Mouse (Mus musculus) spleen, adult 2 months (tissue): Measurements from ENCODE around the gene P2rx3. TPM values are rescaled to one million over a fixed set of nuclear protein-coding genes. Genes with fewer than 3 reads are reported as not detected.

ENCODE experiments used
- DNase-seq, 2 experiments: peaks; one replicate each; pipeline versions ENCODE4 v3.0.0 to v3.0.0-alpha.2; 2012 to 2021; ENCODE audit warnings: low spot score in 2 of 2, low read depth in 1 of 2
- H3K27ac ChIP-seq: fragments of 200-500 bp; 2 replicates; pipeline ENCODE4 v1.5.1; 2012; ENCODE audit warnings: low read length, inconsistent platforms; ENCODE audit not compliant: insufficient read depth
- H3K27me3 ChIP-seq: fragments of 200-500 bp; 2 replicates; pipeline ENCODE4 v1.6.1; 2012; ENCODE audit warnings: mild to moderate bottlenecking, moderate library complexity, low read length, inconsistent platforms; ENCODE audit not compliant: control insufficient read depth, insufficient read depth
- H3K36me3 ChIP-seq: fragments of 200-500 bp; 2 replicates; pipeline ENCODE4 v1.6.1; 2012; ENCODE audit warnings: mild to moderate bottlenecking, low read length, inconsistent platforms; ENCODE audit not compliant: control insufficient read depth, insufficient read depth
- H3K4me1 ChIP-seq: fragments of 200-500 bp; 2 replicates; pipeline ENCODE4 v1.6.1; 2011; ENCODE audit warnings: inconsistent platforms; ENCODE audit not compliant: control insufficient read depth, insufficient read depth, insufficient read length
- H3K4me3 ChIP-seq: fragments of 200-500 bp; 2 replicates; pipeline ENCODE4 v1.5.1; 2011; ENCODE audit warnings: mild to moderate bottlenecking, inconsistent platforms; ENCODE audit not compliant: insufficient read depth, insufficient read length; ENCODE audit errors: extremely low read depth
- CTCF ChIP-seq: fragments of 200-500 bp; IDR thresholded peaks from 2 replicates; pipeline ENCODE4 v1.5.1; 2011; ENCODE audit warnings: mild to moderate bottlenecking, inconsistent platforms; ENCODE audit not compliant: insufficient read depth, insufficient read length, insufficient replicate concordance; ENCODE audit errors: extremely low read depth
- POLR2A ChIP-seq: fragments of 200-500 bp; IDR thresholded peaks from 2 replicates; pipeline ENCODE4 v1.6.1; 2011; ENCODE audit warnings: low read depth, low read length, inconsistent platforms
- WGBS: fragments of 180-500 bp; shearing (Covaris S2); methylation state at CpG from one replicate; pipeline ENCODE4 v1.1.7; 2018; 5-methylcytosine and 5-hydroxymethylcytosine counted together
- polyA plus RNA-seq: library from polyadenylated mRNA; depleted of rRNA; stranded (reverse); fragments of >200 nt; gene quantifications from 2 replicates; pipeline ENCODE4 v1.2.3, GENCODE M21; 2012

Gene P2rx3
- polyA plus RNA-seq, 1 experiment: 0.28 TPM

- H3K36me3 ChIP-seq: no peaks in the 10 kb centered on the region
- H3K4me3 ChIP-seq: no peak overlapping the region
- H3K27ac ChIP-seq: no peak overlapping the region
- DNase-seq: no peak
- H3K27me3 ChIP-seq: no peaks in the 10 kb centered on the region
- no peak for TF ChIP-seq POLR2A
- no peak for TF ChIP-seq CTCF
- H3K4me1 ChIP-seq: no peaks in the 10 kb centered on the region; the same call in 1 of the 2 replicates
- 77% methylated on average over 6 of the region's 6 CpGs for WGBS
Observed at GRCm38 (mm10) chr2:85029897-85030296, 7.4 kb downstream of the P2rx3 start.

- Histone ChIP-seq H3K4me1 (no peaks in the 10 kb centered on the region), H3K36me3 (no peaks in the 10 kb centered on the region), H3K27ac (no peak overlapping the region), H3K4me3 (no peak overlapping the region), H3K27me3 (no peaks in the 10 kb centered on the region)
- WGBS: 13% methylated on average over 5 of the region's 5 CpGs
- DNase-seq: no peak
- TF ChIP-seq CTCF (no peak), POLR2A (no peak)
Observed at GRCm38 (mm10) chr2:85027281-85027680, 10.0 kb downstream of the P2rx3 start.

- no peak overlapping the region for H3K4me3 ChIP-seq
- DNase-seq: no peak
- TF ChIP-seq POLR2A: no peak
- no peak for TF ChIP-seq CTCF
- no peaks in the 10 kb centered on the region for H3K4me1 ChIP-seq
- H3K27ac ChIP-seq: no peak overlapping the region
- no peaks in the 10 kb centered on the region for H3K27me3 ChIP-seq
- 80% methylated on average over 3 of the region's 3 CpGs for WGBS
- no peaks in the 10 kb centered on the region for H3K36me3 ChIP-seq
Observed at GRCm38 (mm10) chr2:85026178-85026577, 11.1 kb downstream of the P2rx3 start.

GRCm38 (mm10) chr2:85022043-85022442, 15.2 kb downstream of the P2rx3 start:
- Histone ChIP-seq H3K36me3 (no peaks in the 10 kb centered on the region), H3K4me1 (no peaks in the 10 kb centered on the region), H3K27ac (no peak overlapping the region), H3K4me3 (no peak overlapping the region), H3K27me3 (no peaks in the 10 kb centered on the region)
- 77% methylated on average over 4 of the region's 4 CpGs for WGBS
- DNase-seq: no peak
- TF ChIP-seq POLR2A (no peak), CTCF (no peak)

GRCm38 (mm10) chr2:85014588-85014982, 22.7 kb downstream of the P2rx3 start:
- no peaks in the 10 kb centered on the region for H3K27me3 ChIP-seq
- peaks cover 5% of the 10 kb centered on the region; the same call in 1 of the 2 replicates for H3K4me1 ChIP-seq
- no peak for DNase-seq
- TF ChIP-seq CTCF: no peak
- TF ChIP-seq POLR2A: no peak
- H3K27ac ChIP-seq: no peak overlapping the region
- no peaks in the 10 kb centered on the region for H3K36me3 ChIP-seq
- no peak overlapping the region for H3K4me3 ChIP-seq
- 26% methylated on average over 3 of the region's 3 CpGs for WGBS

- Histone ChIP-seq H3K4me1 (peaks cover 5% of the 10 kb centered on the region; the same call in 1 of the 2 replicates), H3K27me3 (no peaks in the 10 kb centered on the region), H3K4me3 (no peak overlapping the region), H3K36me3 (no peaks in the 10 kb centered on the region), H3K27ac (no peak overlapping the region)
- WGBS: 44% methylated on average over 5 of the region's 5 CpGs
- DNase-seq: no peak
- TF ChIP-seq CTCF (no peak), POLR2A (no peak)
Observed at GRCm38 (mm10) chr2:85013826-85014587, 23.3 kb downstream of the P2rx3 start.

- Histone ChIP-seq H3K36me3 (no peaks in the 10 kb centered on the region), H3K27me3 (no peaks in the 10 kb centered on the region), H3K4me3 (no peak overlapping the region), H3K27ac (0 out of 2 replicates have a peak overlapping the region, but pooled peaks have one; percentile 38), H3K4me1 (peaks cover 5% of the 10 kb centered on the region; the same call in 1 of the 2 replicates)
- WGBS: 64% methylated on average over 14 of the region's 14 CpGs
- TF ChIP-seq CTCF (no peak), POLR2A (no peak)
- no peak for DNase-seq
Observed at GRCm38 (mm10) chr2:85012679-85013078, 24.6 kb downstream of the P2rx3 start.
